Mouse (Mus musculus): ENCODE measurements around the gene Anln. TPM values are rescaled to one million over a fixed set of nuclear protein-coding genes. Genes with fewer than 3 reads are reported as not detected.
A peak's percentile ranks its signal among the peaks of the same experiment; 100 is the strongest.
"Not testable (repeated sequence)": the region's sequence is repeated elsewhere in the genome, so short reads cannot be mapped to it uniquely, and the experiment has no call there.

The Anln gene
- polyA plus RNA-seq, 1 experiment from 2014 or later = 40.4 TPM

- no peak overlapping the region for H3K27ac ChIP-seq (replicated peaks)
- WGBS = 83% methylated on average over 3 of the region's 3 CpGs
These were observed 30.9 kb upstream of the Anln start for GRCm38 (mm10) chr9:22419877-22420276.

DNA sequence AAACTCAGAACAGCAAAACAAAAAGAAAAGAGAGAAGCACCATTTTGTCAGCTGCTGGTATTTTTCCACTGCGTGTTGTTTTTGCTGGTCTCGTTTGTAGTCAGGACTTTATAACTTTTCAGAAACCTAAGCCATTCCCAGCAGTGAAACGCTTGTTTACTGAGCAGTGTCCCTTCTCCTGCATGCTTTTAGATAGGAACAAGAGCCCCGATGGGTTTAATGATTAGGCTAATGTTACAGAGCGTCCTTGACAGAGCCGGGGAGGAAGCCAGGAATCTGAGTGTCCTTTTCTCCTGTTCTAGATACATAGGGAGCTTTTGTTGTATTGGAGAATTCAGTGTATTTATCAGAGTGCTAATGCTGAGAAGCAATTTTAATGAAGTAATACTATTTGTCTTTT is 28.6 kb upstream of the Anln start:
- WGBS = 70% methylated on average over 6 of the region's 6 CpGs
- H3K36me3 ChIP-seq = no peaks in the 10 kb centered on the region
- no peak for DNase-seq (ENCODE audit: low spot score)

More at GRCm38 (mm10) chr9:22419877-22420276, 30.9 kb upstream of the Anln start:
- Histone ChIP-seq H3K27me3 (ENCODE audit: low read depth, poor library complexity, severe bottlenecking) (no peaks in the 10 kb centered on the region), H3K9me3 (replicated peaks) (no peaks in the 10 kb centered on the region), H3K4me1 (peaks cover 14% of the 10 kb centered on the region), H3K4me3 (no peak overlapping the region), H3K36me3 (no peaks in the 10 kb centered on the region)
- DNase-seq (ENCODE audit: low spot score) = no peak

DNA sequence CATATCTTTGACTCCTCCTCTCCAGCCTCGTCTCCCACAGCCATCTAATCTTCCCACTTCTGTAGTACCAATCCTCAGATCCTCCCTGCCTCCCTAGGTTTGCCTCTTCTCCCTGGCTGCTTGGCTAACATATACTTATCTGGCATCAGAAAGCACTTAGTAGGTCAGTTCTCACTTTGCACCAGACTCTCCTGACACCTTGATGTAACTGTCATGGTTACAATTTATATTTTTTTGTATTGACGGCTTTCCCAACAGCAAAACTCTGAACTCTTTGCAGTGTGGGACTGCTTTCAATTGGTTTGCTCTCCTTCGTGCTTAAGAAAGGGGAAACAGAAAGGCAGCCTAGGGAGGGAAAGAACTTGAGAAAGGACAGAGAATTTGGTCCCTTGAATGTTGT is 27.2 kb upstream of the Anln start:
- DNase-seq (ENCODE audit: low spot score) = no peak
- no peaks in the 10 kb centered on the region for H3K36me3 ChIP-seq
- WGBS = 81% methylated on average over 3 of the region's 3 CpGs
- H3K9me3 ChIP-seq (replicated peaks) = no peaks in the 10 kb centered on the region
- no peak overlapping the region for H3K4me3 ChIP-seq
- no peak overlapping the region for H3K27ac ChIP-seq (replicated peaks)
- H3K4me1 ChIP-seq = peaks cover 23% of the 10 kb centered on the region
- H3K27me3 ChIP-seq (ENCODE audit: low read depth, poor library complexity, severe bottlenecking) = peaks cover 12% of the 10 kb centered on the region

More for the DNA sequence above, 28.6 kb upstream of the Anln start:
- H3K9me3 ChIP-seq (replicated peaks) = no peaks in the 10 kb centered on the region
- H3K4me1 ChIP-seq = peaks cover 18% of the 10 kb centered on the region
- no peak overlapping the region for H3K4me3 ChIP-seq
- peaks cover 5% of the 10 kb centered on the region; the same call in 1 of the 2 replicates for H3K27me3 ChIP-seq (ENCODE audit: low read depth, poor library complexity, severe bottlenecking)
- H3K27ac ChIP-seq (replicated peaks) = no peak overlapping the region

- WGBS = 1% methylated on average over 43 of the region's 43 CpGs
- Histone ChIP-seq H3K9me3 (replicated peaks) (no peaks in the 10 kb centered on the region), H3K27me3 (ENCODE audit: low read depth, poor library complexity, severe bottlenecking) (peaks cover 12% of the 10 kb centered on the region), H3K27ac (replicated peaks) (peak within 1 kb of the TSS; percentile 86), H3K36me3 (no peaks in the 10 kb centered on the region), H3K4me3 (peak within 1 kb of the TSS; percentile 65), H3K4me1 (peaks cover 10% of the 10 kb centered on the region; the same call in 1 of the 2 replicates)
- peak; percentile 97 for DNase-seq (ENCODE audit: low spot score)
These were observed 22.2 kb upstream of the Anln start, which contains the start of gene 9530077C05Rik for GRCm38 (mm10) chr9:22411002-22411857. TSS of gene 9530077C05Rik (plus strand) at chr9:22411513.

- no peak for DNase-seq (ENCODE audit: low spot score)
- no peaks in the 10 kb centered on the region for H3K9me3 ChIP-seq (replicated peaks)
- peaks cover 9% of the 10 kb centered on the region; the same call in 1 of the 2 replicates for H3K4me1 ChIP-seq
- peaks cover 11% of the 10 kb centered on the region for H3K27me3 ChIP-seq (ENCODE audit: low read depth, poor library complexity, severe bottlenecking)
- WGBS = 76% methylated on average over 7 of the region's 7 CpGs
- no peaks in the 10 kb centered on the region for H3K36me3 ChIP-seq
- no peak overlapping the region for H3K27ac ChIP-seq (replicated peaks)
- no peak overlapping the region for H3K4me3 ChIP-seq
These were observed 20.5 kb upstream of the Anln start for GRCm38 (mm10) chr9:22409501-22409900.

GRCm38 (mm10) chr9:22408344-22408743 is 19.4 kb upstream of the Anln start:
- 29% methylated on average over 4 of the region's 4 CpGs for WGBS
- DNase-seq (ENCODE audit: low spot score) = not testable (repeated sequence)

GRCm38 (mm10) chr9:22407633-22408032 is 18.6 kb upstream of the Anln start:
- H3K36me3 ChIP-seq; H3K9me3 ChIP-seq (replicated peaks); DNase-seq (ENCODE audit: low spot score); H3K4me1 ChIP-seq; H3K4me3 ChIP-seq; H3K27ac ChIP-seq (replicated peaks); H3K27me3 ChIP-seq (ENCODE audit: low read depth, poor library complexity, severe bottlenecking): not testable (repeated sequence)
- WGBS = 83% methylated on average over 4 of the region's 4 CpGs

More at GRCm38 (mm10) chr9:22408344-22408743, 19.4 kb upstream of the Anln start:
- H3K9me3 ChIP-seq (replicated peaks); H3K4me3 ChIP-seq; H3K27ac ChIP-seq (replicated peaks); H3K36me3 ChIP-seq; H3K4me1 ChIP-seq; H3K27me3 ChIP-seq (ENCODE audit: low read depth, poor library complexity, severe bottlenecking): not testable (repeated sequence)

DNA sequence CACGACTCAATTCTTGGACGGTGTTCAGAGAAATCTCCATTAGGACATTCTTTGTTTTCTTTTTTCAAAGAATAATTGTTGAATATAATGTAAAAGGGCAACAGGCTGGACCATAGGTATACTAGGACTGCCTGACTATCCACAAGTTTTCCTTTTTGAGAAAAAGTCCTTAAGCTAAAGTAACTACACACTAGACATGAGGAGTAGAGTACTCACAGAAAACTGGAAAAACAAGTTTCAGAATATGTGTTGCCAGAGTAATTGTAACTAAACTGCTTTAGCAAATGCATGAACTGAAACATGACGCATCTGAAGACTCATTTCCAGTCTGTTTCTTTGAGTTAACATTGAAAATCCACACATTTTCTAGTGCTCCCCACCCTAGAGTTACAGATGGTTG is 16.4 kb upstream of the Anln start:
- no peaks in the 10 kb centered on the region for H3K9me3 ChIP-seq (replicated peaks)
- H3K36me3 ChIP-seq = no peaks in the 10 kb centered on the region
- H3K27ac ChIP-seq (replicated peaks) = no peak overlapping the region
- WGBS = 82% methylated on average over 3 of the region's 3 CpGs
- H3K4me1 ChIP-seq = no peaks in the 10 kb centered on the region
- DNase-seq (ENCODE audit: low spot score) = no peak
- H3K27me3 ChIP-seq (ENCODE audit: low read depth, poor library complexity, severe bottlenecking) = no peaks in the 10 kb centered on the region
- H3K4me3 ChIP-seq = no peak overlapping the region

- not testable (repeated sequence) for H3K36me3 ChIP-seq; H3K27ac ChIP-seq (replicated peaks); H3K4me3 ChIP-seq; DNase-seq (ENCODE audit: low spot score); H3K27me3 ChIP-seq (ENCODE audit: low read depth, poor library complexity, severe bottlenecking); H3K9me3 ChIP-seq (replicated peaks); H3K4me1 ChIP-seq
- WGBS = 73% methylated on average over 2 of the region's 2 CpGs
These were observed 14.5 kb upstream of the Anln start for GRCm38 (mm10) chr9:22403501-22403900.

GRCm38 (mm10) chr9:22402976-22403375 is 14.0 kb upstream of the Anln start:
- no peak for DNase-seq (ENCODE audit: low spot score)
- Histone ChIP-seq H3K27me3 (ENCODE audit: low read depth, poor library complexity, severe bottlenecking) (no peaks in the 10 kb centered on the region), H3K36me3 (no peaks in the 10 kb centered on the region), H3K27ac (replicated peaks) (no peak overlapping the region), H3K4me3 (no peak overlapping the region), H3K9me3 (replicated peaks) (no peaks in the 10 kb centered on the region), H3K4me1 (no peaks in the 10 kb centered on the region)
- WGBS = 87% methylated on average over 3 of the region's 3 CpGs

GRCm38 (mm10) chr9:22402001-22402400 is 13.0 kb upstream of the Anln start:
- Histone ChIP-seq H3K36me3 (no peaks in the 10 kb centered on the region), H3K9me3 (replicated peaks) (no peaks in the 10 kb centered on the region), H3K27me3 (ENCODE audit: low read depth, poor library complexity, severe bottlenecking) (no peaks in the 10 kb centered on the region), H3K4me3 (no peak overlapping the region), H3K27ac (replicated peaks) (no peak overlapping the region), H3K4me1 (no peaks in the 10 kb centered on the region)
- 85% methylated on average over 6 of the region's 6 CpGs for WGBS
- no peak for DNase-seq (ENCODE audit: low spot score)

DNA sequence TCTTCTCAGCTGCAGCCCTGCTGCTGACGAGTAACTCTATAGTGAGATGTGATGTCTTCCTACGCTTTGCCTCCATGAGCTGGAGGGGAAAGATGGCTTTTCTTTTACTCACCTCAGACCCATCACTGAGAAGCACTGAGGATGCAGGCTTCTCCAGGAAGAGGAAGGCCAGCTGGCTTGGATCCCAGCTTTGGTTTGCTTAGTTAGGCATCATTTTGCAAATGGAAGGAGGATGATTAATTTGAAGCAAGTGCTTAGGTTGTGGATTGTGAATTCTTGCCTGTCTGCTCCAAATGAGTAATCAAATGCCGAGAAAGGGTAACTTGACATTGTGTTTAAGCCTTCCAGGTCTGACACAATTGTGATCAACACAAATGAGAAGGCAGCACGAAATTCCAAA is 10.0 kb upstream of the Anln start:
- no peak overlapping the region for H3K4me3 ChIP-seq
- no peaks in the 10 kb centered on the region for H3K36me3 ChIP-seq
- no peaks in the 10 kb centered on the region for H3K9me3 ChIP-seq (replicated peaks)
- no peak overlapping the region for H3K27ac ChIP-seq (replicated peaks)
- no peaks in the 10 kb centered on the region for H3K27me3 ChIP-seq (ENCODE audit: low read depth, poor library complexity, severe bottlenecking)
- H3K4me1 ChIP-seq = no peaks in the 10 kb centered on the region
- no peak for DNase-seq (ENCODE audit: low spot score)
- WGBS = 85% methylated on average over 4 of the region's 4 CpGs

GRCm38 (mm10) chr9:22394725-22395124 is 5.7 kb upstream of the Anln start:
- peaks cover 2% of the 10 kb centered on the region for H3K4me1 ChIP-seq
- no peaks in the 10 kb centered on the region for H3K27me3 ChIP-seq (ENCODE audit: low read depth, poor library complexity, severe bottlenecking)
- WGBS = 88% methylated on average over 2 of the region's 2 CpGs
- H3K4me3 ChIP-seq = no peak overlapping the region
- no peak overlapping the region for H3K27ac ChIP-seq (replicated peaks)
- DNase-seq (ENCODE audit: low spot score) = no peak
- no peaks in the 10 kb centered on the region for H3K9me3 ChIP-seq (replicated peaks)
- H3K36me3 ChIP-seq = no peaks in the 10 kb centered on the region

All from midbrain, embryonic 10.5 days (tissue).